Mouse (Mus musculus): ENCODE results near the gene Gdi1. TPM values are rescaled to one million over a fixed set of nuclear protein-coding genes. Genes with fewer than 3 reads are reported as not detected.
A peak's percentile ranks its signal among the peaks of the same experiment; 100 is the strongest.

The Gdi1 gene
- total RNA-seq (2014; fragmentation: Nextera tagmentation) (70.7 and 101 TPM in 2 replicates), total RNA-seq (2017) (15.4 and 20.4 TPM in 2 replicates)

DNA sequence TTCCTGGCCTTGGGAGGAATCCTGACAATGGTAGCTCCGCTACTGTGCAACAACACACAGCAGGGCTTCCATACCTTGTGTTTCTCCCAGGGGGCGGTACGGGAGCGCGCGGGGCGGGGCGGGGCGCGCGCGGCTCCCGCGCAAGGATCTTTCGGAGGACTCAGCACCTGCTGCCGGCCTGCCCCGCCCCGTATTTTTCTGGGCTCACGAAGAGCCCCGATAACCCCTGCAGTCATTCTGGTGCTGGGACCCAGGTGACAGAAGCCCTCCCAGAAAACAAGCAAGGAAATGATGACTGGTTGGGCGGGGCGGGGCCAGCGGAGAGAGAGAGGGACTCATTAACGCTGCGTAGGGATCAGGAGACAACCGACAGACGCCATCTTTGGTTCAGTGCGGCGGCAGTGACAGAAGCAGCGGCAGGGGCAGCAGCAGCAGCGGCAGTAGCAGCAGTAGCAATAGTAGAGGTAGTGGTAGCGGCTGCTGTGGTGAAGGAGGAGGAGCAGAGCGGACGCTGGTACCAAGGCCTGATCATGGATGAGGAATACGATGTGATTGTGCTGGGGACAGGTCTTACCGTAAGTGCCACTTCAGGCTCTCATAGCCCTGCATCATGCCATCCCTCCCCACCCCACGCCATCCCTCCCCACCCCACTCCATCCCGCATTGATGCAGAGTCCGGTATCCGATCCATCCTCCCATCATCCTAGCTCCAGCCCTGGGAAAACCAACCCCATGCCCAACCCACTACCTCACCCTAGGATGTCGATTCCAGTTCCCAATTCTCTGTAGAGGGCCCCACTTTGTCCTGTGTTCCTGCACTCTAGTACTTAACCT lies at the start of gene Gdi1:
Gene Gdi1 (plus strand): TSS at position 132 of the 834 bp plus-strand sequence.
- ATAC-seq (replicated peaks; ENCODE audit: poor library complexity, severe bottlenecking): peak; percentile 88

DNA sequence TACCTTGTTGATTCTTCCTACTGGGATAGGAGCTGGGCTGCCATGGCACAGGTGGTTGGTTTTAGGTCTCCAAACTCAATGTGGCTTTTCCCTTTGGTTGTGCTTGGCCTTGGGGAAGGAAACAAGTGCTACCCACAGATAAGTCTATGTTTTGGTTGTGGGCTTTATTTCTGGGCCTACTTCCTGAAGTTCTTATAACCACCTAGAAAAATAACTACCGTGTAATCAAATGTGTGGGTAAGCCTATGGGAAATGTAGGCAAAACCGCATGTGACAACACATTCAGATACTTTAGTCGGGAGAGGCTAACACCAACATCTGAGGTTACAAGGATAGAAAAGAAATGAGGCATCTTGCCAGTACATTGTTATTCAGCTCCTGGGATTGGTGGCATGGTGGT lies 47.1 kb upstream of the Gdi1 start:
- no peak for ATAC-seq (replicated peaks; ENCODE audit: poor library complexity, severe bottlenecking)

DNA sequence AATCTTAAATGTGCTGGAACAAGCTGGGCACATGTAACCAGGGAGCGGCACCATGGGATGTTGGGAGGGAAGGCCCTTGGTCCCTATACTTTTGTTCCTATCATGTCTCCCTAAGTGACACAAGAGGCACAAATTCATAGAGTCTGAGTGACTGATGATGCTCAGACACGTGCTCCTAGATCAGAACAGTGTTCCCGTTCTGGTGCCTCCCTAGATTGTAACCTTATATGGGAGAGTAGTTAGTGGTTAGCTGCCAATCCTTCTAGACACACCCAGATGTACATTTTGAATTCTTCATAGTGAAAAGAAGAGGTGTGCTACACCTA lies 35.1 kb upstream of the Gdi1 start:
- peak; percentile 6; the same call in 1 of the 2 replicates for ATAC-seq (replicated peaks; ENCODE audit: poor library complexity, severe bottlenecking)

DNA sequence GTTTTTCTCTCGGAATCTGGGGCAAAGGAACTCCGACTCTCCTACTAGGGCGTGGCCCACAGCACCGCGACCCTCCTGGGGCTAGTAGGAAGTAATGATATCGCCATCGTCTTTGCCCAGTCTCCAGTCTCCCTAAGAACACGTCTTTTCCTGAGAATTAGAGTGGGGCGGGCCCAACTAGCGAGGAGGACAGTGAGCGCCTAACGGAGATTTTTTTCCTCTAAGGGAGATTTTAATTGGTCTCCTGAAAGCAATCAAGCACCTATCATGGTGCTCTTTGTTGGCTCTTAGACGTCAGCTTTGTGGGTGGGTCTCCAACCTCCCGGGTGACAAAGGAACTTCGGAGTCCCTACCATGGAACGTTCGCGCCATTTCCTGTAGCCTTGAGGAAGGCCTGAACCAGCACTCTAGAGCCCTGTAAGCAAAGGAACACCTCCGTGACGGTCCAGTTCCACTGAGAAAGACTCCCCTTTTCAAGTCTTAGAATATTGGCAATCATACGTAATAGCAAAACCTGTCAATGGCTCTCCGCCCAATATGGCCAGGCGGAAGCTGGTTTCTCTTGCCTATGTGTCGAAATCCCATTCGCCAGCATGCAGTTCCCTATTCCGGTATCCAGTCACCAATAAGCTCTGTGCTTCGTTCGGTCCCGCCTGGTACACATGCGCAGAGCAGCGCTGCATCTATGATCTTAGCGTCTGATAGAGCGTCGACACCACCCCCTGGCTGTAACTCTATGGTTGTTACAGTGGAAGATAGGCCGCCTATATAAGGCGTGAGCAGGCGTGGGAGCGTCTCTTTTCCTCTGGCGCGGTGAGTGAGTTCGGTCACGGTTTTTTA lies 34.5 kb upstream of the Gdi1 start, which contains the start of gene Rpl10:
Gene Rpl10 (plus strand): TSS at position 751 of the 840 bp plus-strand sequence.
- ATAC-seq (replicated peaks; ENCODE audit: poor library complexity, severe bottlenecking): peak; percentile 73

DNA sequence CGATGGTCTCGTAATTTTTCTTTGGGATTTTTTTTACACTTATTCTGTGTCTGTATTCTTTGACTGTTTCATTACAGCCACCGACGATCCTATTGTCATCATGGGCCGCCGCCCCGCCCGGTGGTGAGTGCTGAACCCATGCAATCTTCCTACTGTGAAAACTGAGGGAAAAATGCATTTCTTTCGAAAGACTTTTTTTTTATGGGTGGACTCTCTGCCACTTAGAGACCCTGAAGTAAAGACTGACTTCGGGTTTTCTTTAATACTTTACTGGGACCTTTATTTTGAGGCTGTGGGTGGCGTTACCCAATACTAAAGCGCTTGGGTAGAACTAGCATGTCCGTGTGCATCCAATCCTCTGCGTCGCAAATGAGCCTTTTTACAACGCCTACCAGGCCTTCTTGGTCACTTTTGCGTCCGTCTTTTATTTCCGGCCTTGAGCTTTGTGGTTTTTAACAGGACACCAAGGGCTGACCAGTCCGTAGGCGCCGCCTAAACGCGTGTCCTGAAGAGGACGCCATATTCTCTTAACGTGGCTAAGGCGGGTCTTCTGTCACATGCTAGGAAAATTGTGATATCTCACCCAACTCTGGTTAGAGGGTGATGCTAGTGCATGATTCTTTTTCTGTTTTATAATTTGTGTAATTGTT lies 33.8 kb upstream of the Gdi1 start:
- peak; percentile 28 for ATAC-seq (replicated peaks; ENCODE audit: poor library complexity, severe bottlenecking)

DNA sequence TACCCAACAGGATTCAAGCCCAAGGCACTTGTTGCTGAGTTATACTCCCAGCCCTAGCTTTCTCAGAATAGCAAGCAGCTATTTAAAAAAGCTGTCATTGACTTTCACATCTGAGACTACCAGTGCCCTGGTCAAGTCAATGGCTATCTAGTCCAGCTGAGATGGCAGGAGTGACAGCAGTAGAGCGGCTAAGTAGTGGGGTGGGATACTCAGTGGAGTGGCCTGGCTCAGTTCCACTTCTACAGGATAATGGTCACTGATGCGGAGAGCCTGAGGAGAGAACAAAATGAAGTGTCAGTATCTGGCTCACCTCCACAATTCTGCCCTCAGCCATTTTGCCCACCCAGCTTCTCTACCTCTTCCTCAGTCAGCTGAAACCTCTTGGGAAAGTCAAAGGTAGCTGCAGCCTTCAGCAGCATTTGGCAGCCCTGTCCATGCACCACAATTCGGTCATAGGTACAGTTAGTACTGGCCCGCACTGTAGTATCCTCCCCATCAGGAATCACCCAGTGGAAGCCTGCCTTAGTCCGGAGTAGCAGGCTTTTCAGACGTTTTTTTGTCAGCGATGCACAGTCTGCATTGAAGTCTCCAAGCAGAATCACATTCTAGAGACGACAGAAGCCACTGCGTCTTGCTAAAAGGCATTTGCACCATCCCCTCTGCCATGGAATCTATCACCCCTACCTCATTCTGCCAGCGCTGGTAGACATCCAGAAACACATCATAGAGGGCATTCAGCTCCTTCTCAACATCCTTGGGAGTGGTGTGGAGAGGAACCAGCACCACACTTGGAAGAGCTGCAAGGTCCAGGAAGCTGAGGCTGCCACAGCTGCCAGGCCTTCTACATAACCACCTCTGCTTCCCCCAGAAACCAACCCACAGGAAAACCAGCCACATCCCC lies 31.1 kb upstream of the Gdi1 start:
- peak; percentile 9 for ATAC-seq (replicated peaks; ENCODE audit: poor library complexity, severe bottlenecking)

DNA sequence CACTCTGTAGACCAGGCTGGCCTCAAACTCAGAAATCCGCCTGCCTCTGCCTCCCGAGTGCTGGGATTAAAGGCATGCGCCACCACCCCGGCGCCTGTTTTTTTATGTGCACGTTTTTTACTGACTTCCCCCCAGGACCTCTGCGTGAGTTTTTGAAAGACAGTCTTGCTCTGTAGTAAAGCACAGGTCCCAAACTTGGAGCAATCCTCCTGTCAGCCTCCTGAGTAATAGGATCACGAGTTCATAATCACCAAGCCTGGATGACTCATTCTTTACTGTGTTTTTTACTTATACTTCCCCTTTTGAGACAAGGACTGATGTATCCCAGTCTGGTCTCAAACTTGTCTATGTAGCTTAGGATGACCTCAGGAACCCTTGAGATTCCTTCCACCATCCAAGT lies 26.9 kb upstream of the Gdi1 start:
- peak; percentile 51 for ATAC-seq (replicated peaks; ENCODE audit: poor library complexity, severe bottlenecking)

DNA sequence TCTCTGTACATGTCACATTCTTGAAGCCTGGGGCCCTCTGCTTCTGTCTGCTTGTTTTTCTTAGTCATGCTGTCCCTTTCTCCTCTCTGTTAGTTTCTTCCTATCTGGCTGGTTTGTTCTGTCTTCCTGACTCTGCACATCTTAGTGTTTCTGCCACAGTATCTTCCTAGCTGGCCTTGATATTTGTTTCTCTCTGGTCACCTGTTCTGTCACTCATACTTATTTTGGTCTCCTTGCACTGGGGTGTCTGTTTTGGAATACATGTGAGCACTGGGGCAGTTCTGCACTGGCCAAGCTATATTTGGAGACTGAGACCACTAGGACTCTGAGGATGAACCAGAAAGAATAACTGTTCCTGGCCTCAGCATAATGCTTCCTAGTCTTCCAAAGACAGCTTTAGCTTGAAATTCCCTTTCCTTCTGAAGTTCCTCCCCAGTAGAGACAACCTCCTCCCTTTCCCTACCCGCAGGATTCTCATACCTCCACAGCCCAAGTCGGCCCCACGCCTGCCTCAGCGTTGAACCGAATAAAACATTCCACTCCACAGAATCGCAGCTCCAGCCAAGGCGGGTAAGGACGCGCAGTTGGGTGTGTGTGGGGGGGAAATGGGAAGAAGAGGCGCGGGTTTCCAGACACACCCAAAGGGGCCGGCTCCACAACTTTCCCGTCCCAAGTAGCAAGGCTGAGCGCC lies 23.6 kb upstream of the Gdi1 start:
- no peak for ATAC-seq (replicated peaks; ENCODE audit: poor library complexity, severe bottlenecking)

DNA sequence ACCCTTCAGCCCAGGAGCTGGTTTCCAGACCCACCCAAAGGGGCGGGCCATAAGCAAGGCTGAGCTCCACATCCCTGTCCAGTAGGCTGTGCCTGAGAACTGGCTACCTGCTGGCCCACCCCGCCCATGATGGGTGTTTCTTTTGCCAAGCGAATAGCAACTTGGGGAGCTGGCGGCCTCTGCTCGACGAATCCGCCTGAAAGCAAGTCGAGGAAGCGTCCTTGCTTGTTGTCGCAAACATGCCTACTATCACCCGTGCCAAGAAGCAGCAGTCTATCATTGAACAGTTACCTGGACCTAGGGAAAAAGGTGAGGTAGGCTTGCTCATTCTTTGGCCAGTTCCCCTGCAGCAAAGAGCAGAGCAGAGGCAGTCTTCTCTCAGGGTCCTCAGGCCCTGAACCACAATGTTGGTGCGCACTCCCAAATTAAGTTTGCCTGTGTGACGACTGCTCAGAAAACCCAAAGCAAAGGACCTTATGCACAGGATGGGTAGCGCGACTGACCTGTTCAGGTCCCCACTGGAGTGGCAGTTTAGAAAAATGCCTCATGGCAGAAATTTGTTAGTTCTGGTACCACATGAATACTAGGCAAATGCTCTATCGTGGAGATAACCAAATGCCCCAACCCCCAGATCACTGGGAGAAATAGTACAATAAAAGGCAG lies 22.9 kb upstream of the Gdi1 start, which contains the start of the genes Taz and Dnase1l1:
Gene Taz (plus strand): TSS at position 181 of the 663 bp plus-strand sequence.
Gene Dnase1l1 (minus strand): TSS at position 606 of the 663 bp plus-strand sequence.
- peak; percentile 79 for ATAC-seq (replicated peaks; ENCODE audit: poor library complexity, severe bottlenecking)

DNA sequence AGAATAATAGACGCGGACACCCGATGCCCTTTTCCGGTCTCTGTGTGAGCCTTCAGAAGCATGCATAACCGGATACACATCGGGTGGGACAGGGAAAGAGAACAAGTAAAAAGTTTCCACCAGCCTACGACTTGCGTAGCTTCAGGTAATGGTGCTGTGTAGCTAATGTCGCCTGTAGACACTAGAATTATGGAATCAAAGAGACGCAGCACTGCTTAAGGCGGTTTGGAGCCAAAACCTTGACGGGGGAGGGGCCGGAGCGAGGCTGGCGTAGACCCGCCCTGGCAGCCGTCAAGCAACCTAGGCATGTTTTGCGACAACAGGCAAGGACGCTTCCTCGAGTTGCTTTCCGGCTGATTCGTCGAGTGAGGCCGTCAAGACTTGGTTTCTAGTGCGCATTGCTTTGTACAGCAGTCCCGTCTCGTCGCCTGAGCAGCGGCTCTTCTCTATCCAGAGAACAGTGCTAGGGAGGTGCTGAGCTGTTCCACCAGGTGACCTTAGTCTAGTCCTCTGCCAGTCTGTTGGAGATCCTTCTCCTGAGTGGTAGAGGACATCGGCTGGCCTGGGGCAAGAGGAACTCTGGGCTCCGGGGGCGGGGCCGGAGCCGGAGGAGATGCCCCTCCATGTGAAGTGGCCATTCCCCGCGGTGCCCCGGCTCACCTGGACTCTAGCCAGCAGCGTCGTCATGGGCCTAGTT lies 22.3 kb upstream of the Gdi1 start:
- ATAC-seq (replicated peaks; ENCODE audit: poor library complexity, severe bottlenecking): peak; percentile 74

DNA sequence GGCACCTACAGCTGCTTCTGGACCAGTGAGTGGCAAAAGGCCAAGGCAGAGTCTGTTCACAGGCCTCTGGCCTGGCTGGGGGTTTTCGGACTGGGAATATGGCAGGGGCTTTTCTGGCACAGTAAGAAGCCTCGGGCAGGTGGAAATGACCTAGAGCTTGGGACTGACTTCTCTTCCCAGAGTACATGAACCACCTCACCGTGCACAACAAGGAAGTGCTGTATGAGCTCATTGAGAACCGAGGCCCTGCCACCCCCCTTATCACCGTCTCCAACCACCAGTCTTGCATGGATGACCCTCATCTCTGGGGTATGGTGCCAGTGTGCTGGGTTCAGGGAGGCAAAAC lies 21.7 kb upstream of the Gdi1 start:
- ATAC-seq (replicated peaks; ENCODE audit: poor library complexity, severe bottlenecking): 0 out of 2 replicates have a peak, but pooled peaks have one; percentile 5

DNA sequence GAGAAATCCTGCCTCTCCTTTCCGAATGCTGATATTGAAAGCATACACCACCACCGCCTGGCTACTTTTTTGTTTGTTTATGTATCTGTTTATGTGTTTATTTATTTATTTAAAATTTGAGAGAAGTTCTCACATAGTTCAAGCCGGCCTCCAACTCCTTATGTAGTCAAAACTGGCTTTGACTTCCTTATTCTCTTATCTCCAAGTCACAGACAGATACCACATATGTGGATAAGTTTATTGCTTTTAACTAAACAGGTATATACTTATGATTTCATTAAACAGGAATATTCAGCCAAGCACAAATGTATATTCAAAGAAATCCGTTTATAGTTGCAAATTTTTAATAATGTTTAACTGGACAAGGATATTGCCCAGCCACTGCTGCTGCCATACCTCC lies 11.4 kb upstream of the Gdi1 start:
- no peak for ATAC-seq (replicated peaks; ENCODE audit: poor library complexity, severe bottlenecking)

DNA sequence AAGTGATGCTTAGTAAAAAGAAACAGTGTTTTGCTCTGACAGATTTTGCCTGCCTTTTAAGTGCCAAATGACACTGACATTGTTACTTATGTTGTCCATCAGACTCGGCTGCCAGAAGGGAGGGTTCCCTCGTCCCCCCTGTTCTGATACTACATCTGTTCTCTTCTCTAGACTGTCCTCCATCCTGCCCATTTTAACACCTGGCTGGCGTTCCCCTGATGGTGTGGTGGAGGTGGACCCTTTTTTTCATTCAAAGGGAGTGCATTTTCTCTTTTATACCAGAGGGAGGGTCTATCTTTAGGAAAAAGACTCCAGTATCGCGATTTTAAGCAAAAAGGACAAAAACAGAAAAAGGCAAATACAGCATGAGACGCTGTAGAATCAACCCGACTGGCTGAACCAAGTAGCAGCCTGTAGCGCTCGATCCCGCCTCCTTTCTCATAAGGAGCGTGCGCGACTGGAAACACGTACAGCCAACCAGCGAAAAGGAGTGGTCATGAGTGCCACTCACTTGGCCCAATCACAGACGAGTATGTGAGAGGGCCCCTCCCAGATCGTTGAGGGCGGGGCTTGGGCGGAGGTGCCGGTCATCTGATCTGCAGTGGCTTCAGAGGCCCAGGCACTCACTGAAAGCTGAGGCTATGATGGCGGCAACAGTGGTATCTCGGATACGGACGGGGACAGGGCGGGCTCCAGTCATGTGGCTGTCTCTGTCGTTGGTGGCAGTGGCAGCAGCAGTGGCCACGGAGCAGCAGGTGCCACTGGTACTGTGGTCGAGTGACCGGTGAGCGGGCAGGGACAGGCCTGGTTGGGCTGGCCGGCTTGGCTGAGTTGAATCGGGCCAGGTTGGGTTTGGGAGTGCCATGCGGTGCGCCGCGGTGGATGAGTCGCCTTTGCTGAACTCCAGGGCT lies 8.0 kb upstream of the Gdi1 start, which contains the start of gene Atp6ap1:
Gene Atp6ap1 (plus strand): TSS at position 560 of the 911 bp plus-strand sequence.
- peak; percentile 98 for ATAC-seq (replicated peaks; ENCODE audit: poor library complexity, severe bottlenecking)

DNA sequence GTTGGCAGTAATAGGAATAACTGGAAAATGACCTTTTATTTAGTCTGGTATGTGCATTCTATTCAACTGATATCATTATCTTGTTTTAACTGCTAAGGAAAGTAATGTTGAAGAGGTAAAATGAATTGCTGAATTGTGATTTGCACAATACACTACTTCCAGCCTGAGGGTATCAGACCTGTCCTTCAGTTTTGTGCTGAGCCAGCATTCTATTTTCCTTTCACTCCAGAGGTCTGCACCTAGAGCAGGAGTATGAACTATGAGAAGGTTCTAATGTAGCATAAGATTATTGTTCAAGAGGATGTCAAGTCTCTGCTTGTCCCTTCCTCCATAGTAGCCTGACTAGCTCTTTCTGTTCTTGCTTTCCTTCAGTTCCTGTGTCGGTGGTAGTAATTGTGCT lies 6.5 kb upstream of the Gdi1 start:
- no peak for ATAC-seq (replicated peaks; ENCODE audit: poor library complexity, severe bottlenecking)

DNA sequence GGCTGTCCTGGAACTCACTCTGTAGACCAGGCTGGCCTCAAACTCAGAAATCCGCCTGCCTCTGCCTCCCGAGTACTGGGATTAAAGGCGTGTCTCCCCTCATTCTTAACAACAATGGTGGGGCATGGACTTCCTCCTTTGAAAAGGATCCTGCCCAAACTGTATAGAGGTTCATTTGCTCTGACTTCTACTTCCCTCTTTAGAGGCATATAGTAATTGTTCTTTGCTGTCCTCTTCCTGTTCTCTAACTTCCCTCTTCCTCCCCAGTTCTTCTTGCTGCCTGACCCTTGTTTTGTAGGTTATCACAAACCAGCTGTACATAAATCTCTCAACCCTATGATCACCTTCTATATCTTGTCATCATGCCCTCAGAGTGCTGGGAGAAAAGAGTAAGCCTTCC lies 5.1 kb upstream of the Gdi1 start:
- peak; percentile 60 for ATAC-seq (replicated peaks; ENCODE audit: poor library complexity, severe bottlenecking)

DNA sequence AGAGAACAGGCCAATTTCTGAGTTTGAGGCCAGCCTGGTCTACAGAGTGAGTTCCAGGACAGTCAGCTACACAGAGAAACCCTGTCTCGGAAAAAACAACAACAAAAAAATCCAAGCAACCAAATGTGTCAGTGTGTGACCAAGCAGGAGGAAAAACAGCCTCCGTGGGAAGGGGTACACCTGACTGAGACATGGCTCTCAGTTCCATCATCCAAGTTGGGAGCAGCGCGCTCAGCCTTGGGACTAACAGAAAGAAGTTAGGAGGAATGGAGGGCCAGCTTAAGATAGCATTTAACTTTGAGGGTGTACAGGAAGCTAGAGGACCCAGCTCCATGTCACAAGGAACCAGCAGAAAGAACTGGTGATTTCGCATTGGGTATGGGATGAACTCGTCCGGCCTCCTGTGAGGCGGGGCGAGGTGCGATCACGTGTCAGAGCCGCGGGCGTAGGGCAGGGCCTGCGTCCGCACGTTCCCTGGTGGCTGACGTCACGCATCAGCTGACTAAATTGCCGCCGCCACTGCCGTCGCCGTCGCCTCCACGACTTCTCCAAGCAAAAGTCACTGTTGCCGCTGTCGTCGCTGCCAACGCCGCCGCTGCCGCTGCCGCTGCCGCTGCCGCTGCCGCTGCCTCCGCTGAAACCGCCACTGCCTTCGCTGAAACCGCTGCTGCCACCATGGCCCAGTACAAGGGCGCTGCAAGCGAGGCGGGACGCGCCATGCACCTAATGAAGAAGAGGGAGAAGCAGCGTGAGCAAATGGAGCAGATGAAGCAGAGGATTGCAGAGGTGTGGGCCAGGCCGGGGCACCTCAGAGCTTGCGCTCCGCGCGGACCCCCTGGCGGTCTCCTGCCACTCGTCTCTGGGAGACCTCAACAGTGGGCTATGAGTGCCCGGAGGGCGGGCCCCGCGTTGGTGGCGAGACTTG lies 8.0 kb downstream of the Gdi1 start, which contains the start of gene Fam50a:
Gene Fam50a (plus strand): TSS at position 494 of the 925 bp plus-strand sequence.
- ATAC-seq (replicated peaks; ENCODE audit: poor library complexity, severe bottlenecking): peak; percentile 96

Data from granulocyte monocyte progenitor cell, adult 5-6 weeks (primary cell).